Mouse (Mus musculus) retina, embryonic 14.5 days (tissue): Measurements from ENCODE around the gene Lrrc20.

Source experiments
- DNase-seq: peaks from one replicate; pipeline ENCODE4 v3.0.0-alpha.2; 2015; ENCODE audit warnings: low spot score

The Lrrc20 gene

DNA sequence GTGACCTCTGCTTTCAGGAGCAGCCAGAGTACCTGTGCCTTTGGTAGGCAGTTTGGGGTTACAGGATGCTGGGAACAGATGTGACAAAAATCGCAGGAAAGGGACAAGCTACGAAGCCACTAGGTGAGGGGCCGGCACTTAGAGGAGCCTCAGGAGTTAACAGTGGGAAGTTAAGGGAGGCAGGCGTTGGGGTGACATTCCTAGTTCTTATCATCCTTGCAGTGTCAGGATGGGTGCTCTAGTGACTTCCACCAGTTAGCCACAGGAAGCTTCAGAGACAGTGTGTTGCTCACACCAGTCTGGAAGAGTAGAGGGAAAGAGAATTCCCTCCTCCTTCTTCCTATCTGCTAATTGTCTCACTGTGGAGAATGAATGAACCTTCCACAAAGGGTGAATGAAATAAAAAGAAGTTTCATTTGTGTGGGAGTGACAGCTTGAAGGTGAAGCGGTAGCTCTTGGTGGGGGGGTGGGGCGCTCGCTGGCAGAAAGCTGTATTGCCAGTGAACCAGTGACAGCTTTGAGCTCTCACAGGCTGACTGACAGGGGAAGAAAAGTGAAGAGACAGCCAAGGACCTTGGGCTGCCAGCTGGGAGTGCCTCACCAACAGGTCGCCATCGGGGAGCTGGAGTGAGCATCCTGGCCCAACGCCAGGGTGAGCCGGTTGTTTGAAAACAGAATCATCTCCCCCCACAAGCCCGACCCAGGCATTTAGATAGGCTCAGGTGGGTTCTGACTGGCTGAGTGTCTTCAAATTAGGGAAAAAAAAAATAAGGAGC lies 41.9 kb downstream of the Lrrc20 start:
- DNase-seq = no peak

DNA sequence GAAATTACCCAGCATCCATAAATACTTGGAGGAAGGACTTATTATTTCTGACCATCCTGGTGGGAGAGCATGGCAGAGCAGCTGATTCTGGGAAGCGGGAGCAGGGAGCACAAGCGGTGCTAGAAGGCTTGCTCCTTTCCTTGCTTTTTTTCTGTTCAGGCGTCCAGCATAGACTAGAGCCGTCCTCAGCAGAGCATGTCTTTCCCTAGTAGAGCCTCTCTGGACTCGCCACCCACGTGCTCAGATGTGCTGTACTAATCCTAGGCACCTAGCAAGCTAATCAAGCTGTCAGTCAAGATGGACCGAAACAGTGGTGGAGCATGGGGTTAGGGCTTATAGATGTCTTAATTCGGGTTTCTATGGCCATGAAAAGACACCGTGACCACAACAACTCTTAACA lies 42.7 kb downstream of the Lrrc20 start:
- DNase-seq = no peak

DNA sequence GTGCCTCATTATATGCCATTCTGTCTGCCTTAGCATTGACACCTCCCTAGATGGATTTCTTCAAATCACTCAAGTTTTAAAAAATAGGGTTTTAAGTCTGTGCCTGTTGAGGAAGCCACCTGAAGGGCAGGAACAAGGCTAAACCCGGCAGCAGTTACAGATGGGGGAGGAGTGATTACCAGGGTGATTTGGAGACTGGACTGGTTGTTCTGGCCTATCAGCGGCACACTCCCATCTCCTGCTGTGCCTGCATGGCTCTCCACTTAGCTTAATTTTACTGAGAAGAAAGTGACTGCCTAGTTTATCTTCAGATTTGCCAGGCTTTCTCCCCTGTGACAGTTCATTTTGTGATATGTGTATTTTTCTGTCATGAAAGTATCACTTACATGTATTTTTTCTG lies 43.9 kb downstream of the Lrrc20 start:
- no peak for DNase-seq

DNA sequence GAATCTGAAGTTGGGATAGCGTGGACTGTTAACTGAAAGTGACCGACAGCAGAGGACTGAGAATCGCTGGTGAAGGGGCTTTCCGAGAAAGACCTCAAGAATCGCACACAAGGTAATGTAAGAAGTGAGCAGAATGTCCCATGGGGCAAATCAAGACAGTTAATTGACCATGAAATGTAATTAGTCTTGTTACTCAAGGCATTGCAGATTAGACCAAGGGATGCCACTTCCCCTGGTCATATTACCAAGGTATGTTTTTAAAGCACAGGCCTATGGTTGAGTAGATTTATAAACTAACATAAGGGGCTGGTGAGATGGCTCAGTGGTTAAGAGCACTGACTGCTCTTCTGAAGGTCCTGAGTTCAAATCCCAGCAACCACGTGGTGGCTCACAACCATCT lies 45.1 kb downstream of the Lrrc20 start:
- DNase-seq = no peak

DNA sequence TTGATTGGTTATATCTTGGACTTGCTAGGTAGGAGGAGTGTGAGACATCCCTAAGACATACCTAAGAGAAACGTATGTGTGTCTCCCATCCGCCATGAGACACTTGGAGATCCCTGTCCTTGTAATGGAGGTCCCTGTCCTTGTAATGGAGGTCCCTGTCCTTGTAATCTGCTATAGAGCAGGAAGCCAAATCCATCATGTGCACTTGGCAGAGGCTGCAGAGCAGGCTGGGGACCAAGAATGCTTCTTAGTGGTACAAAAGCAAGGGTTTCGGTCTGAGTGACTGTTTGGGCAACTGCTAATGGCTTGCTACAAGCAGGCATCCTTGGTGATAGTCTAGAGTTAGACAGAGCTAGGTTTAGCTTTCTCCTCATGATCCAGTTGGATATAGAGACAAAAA lies 55.3 kb downstream of the Lrrc20 start:
- DNase-seq = no peak

DNA sequence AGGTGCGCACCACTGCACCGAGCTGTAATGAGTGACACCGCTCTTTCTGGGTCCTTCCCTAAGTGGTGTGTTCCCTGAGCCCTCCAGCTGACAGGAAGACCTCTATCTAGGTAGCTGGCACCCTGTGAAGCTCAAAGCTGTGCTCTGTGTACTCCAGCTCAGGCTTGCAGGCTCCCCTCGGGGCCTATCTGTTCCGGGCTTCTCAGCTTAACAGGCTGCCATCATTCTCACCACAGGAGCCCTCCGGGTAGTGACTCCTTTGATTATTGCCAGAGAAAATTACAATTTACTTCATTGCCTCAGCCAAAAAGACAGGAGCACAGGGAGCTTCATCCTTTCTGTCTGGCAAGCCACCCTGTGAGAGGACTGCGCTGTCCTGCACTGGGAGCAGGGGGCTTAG lies 57.7 kb downstream of the Lrrc20 start:
- DNase-seq = no peak

DNA sequence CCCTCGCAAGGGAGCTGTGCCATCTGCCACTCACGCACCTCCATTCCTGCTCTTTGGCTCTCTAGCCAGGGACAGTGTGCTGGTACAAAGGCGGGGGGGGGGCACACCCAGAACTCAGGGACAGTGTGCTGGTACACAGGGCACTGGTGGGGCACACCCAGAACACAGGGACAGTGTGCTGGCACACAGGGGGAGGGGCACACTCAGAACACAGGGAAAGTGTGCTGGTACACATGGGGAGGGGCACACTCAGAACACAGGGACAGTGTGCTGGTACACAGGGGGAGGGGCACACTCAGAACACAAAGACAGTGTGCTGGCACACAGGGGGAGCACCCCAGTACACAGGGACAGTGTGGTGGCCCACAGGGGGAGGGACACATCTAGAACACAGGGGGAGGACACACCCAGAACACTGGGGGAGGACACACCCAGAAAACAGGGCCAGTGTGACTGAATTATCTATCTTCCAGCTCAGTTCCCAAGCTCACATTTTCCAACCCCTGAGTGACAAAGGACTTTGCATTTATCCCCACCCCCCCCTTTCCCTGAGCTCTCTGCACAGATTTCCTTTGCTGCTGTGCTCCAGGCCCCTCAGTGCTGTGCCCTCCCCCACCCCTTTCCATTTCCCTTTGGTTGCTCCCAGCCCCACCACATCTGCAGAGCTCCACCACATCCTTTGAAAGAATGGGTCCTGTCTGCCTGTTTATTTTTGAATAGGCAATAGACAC lies 58.9 kb downstream of the Lrrc20 start:
- DNase-seq = peak; percentile 15

DNA sequence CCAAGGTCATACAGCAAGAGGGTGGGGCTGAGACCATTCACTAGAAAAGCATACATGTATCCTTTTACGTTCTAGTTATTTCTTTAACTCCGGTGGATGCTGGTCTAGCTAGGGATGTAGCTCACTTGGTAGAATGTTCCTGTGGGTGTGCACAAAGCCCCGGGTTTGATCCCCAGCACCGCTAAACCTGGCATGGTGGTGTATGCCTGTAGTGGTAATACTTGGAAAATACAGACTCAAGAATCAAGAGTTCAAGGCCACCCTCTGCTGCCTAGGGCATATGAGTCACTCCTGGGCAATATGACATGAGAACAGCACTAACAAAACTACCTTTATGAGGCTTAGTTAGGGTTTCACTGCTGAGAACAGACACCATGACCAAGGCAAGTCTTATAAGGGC lies 59.8 kb downstream of the Lrrc20 start:
- DNase-seq = no peak

DNA sequence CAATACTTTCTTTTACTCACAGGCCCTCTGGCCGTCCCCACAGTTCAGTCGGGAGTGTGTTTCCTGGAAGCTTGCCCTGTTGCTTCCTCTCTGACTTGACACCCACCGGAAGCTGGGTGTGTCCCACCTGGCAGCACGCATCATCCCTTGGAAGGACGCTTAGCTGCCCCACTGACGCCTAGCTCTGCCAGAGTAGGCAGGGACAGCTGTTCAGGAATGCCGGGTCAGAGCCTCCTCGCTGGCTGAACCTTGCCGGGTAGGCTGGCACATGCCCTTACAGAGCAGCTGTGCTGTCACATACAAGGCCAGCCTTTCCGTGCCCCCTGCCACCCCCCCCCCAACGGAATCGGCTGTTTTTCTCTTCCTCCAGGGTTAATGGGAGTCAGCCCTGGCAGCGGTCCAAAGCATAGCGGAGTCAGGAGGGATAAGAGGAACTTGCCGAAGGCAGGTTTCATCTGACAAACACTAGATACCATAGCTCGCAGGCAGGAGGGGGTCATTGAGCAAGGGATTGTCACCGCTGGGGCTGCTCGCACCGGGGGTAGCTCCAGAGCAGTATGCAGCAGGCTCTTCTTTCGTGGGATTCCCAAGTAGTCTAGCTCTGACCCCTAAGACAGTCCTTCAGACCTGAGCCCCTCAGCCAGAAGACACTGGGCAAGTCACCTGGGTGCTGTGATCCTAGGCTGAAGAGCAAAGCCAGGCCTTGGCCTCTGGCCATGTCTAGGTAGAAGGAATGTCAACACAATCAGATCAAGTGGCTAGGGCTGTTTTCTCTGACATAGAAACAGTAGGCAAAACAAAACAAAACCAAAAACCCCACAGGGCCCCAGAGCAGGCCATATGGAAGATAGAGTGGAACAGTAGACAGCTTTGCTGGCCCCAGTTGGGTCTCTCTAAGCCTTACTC lies 60.8 kb downstream of the Lrrc20 start:
- DNase-seq = no peak

DNA sequence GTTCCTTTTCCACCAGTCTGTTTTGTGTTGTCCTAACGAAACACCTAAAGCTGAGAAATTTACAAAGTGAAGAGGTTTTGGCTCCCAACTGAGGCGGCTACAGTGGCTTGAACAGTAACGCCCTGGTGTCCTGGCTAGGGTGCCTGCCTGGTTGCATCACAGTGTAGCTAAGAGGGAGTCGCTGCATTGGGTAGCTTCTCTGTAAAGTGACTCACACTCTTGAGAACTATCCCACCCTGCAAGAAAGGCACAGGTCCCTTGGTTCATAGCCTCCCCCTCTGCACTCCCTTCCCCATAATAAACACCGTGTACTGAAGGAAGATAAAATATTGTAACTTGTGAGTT lies 61.4 kb downstream of the Lrrc20 start:
- DNase-seq = no peak

DNA sequence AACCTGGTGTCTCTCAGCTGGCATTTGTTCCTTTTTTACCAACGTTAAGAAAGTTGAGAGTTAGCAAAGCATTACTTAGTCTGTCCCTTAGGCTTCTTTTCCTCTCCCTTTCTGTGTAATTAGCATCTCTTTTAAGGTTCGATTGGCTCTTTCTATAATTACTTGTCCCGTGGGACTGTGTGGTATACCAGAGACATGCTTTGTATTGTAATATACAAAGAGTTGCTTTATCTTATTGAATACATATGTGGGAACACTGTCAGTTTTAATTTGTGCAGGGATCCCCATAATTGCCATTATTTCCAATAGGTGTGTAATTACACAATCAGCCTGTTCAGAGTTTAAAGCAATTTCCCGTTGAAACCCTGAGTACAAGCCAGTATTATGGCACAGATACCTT lies 62.8 kb downstream of the Lrrc20 start:
- DNase-seq = no peak

DNA sequence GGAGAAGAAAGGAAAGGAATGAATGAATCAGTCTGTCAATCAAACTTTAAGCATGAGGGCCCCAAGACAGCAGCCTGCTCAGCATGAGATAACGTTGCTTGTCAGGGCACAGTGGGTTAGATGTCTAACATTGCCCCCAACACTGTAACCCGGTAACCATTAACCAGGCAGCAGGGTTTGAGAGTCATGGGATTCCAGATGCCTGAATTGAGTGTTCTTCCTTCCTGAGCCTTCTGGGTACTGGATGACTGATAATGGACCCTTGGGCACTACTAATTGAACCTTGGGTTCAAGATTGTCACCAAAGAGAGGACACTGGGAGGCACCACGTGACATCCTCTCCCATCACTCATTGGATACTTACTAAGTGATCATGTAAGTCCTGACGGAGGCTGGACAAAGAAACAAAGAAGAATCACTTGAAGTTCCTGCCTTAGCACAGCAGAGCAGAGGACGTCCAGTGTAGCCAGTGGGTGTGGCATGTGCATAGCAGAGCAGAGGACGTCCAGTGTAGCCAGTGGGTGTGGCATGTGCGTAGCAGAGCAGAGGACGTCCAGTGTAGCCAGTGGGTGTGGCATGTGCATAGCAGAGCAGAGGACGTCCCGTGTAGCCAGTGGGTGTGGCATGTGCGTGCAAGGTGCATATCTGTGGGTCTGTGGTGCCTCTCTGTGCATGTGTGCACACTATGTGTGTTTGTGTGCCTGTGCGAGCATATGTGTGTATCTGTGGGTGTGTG lies 68.7 kb downstream of the Lrrc20 start:
- DNase-seq = peak; percentile 20

DNA sequence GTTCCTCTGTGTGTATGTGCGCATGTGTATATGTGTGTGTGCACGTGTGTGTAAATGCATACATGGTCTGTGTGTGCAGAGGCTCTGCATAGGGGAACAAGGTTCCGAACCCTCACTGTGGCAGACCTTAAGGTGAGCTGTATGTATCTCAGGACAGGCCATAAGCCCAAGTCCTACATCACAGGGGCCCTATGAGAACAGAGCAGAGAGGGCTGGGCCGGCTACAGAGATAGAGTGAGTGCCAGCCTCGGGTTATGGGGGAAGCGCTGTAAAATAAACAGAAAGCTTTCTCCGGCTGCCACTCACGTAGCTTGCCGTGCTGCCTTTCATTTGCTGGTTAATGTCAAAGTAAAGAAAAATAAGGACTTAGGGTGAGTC lies 69.3 kb downstream of the Lrrc20 start:
- no peak for DNase-seq

DNA sequence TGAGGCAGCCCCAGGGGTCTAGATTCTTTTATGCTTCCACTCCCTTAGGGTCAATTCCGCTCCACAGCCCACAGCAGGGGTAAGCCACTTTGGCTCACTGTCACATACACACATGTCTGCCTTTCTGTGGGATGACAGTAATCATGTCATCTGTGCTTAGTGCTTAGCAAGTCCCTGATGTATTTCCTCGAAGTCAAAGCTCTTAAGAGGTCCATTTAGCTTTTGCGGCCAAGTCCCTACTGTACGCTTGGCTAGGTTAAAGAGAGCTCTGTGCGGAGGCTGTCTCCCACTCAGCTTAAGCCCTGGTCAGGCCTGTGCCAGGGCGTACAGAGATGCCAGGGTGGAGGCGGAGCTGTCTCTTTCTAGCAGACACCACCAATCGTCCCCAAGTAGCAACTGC lies 74.5 kb downstream of the Lrrc20 start:
- peak; percentile 78 for DNase-seq

DNA sequence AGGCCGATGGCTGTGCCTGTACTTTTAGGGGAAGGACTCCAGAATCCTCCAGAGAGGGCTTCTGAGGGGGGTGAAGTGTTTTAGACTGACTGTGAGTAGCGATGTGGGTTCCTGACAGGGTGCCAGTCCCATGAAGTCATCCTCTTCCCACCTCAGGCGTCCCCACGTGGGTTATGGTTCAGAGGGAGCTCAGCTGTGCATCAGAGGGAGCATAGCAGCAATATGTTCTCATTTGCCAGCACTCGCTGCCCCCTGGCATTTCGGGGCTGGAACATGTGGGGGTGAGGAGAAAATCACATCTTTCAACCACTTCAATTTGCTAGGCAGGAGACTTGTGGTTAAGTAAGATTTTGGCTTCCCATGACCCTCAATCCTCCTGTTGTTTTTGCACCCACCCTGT lies 79.6 kb downstream of the Lrrc20 start:
- no peak for DNase-seq

DNA sequence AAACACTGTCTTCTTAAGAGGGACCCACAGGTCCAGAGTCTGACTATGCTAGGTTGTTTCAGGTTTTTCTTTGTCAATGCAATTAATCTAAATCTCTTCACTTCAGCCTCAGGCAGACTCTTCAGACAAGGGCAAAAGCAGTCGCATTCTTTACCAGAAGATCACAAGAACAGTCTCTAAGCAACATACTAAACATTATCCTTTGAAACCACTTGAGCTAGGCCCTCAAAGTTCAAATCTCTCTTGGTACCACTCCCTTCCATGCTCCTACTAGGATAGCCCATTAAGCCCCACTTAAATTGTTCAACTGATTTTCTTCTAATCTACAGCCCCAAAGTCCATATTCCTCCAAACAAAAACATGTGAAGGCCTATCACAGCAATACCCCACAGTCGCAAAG lies 83.0 kb downstream of the Lrrc20 start:
- DNase-seq = no peak

DNA sequence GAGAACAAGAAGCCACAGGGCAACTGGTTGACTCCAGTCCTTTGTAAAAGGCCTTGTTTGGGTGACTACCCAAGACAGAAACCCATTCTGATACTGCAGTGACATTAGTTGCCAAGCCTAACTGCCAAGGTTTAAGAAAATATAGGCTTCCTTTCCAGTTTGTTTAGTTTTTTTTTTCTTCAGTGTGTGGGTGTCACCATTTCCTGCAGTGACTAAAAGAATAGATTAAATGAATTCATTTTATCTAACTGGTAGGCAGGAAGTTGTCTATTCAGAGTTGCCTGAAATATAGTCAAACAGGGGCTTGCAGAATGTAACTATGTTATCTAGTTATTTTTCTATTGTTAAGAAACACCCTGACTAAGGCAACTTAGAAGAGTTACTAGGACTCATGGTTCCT lies 83.9 kb downstream of the Lrrc20 start:
- DNase-seq = no peak

DNA sequence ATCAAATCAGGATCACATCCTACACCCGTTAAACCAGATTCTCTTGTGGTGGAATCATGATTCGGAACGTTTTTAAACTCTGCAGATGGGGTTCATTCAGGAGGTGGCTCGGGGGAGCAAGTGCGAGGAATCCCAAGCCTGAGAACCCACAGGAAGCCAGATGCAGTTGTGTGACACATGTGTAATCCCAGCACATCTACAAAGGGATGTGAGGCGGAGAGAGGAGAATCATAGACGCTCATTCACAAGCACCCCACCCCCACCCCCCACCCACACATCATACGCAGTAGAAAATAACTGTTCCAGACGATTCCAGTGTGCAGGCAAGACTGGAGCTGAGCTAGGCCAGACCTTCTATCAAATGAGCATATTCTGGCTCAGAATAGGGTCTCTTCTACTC lies 87.9 kb downstream of the Lrrc20 start:
- no peak for DNase-seq

DNA sequence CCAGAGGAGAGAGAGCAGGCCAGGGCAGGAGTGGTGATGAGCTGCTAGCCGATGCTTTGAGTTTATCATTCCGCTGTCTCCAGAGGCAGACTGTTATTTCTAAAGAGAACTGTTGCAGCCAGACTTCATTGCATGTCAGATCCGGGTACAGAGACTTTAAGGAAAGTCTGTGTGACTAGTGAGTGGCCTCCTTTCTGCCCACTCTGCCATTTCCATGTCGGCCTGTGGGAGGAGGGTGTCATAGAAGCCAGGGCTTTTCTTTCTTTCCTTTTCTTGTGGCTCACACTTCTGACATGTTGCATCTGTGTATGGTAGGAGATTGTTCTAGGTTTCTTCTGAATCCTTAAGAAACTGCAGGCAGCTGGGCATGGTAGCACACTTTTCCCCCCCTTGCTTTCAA lies 88.8 kb downstream of the Lrrc20 start:
- DNase-seq = no peak

DNA sequence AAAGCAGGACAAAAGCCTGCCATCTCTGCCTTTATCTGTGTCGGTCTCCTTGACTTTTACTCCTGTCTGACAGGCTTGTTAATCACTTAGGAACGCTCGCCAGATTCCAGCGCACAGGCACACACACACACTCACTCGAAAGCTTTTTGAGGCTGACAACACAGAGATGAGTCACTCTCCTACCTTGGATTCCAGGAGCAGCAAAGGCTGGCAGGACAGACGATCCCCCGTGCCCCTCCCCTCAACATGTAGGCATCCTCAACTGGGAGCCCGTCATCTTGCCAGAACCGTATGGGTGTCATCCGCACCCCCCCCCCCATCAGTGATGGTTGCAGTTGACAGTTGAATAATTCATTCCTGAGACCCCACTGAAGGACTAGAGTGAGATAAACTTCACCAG lies 94.6 kb downstream of the Lrrc20 start:
- DNase-seq = no peak

DNA sequence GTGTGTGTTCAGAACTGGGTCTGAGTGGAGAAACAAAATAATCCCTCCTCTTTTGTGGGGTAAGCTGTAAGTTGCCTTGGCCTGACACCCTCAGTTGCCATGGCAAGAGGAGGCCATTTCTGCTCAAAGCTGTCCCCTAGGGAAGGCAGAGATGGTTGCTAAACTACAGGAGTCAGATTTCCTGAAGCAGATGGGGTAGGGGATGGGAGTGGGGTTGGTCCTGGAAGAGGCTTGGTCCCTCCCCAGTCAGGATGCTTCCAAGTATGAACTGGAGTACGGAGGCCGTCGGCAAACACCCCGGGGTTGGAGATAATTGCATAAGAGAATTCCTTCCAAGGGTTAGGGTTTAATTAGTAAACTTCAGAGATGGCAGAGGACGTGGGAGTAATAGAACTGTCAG lies 96.5 kb downstream of the Lrrc20 start:
- peak; percentile 12 for DNase-seq

DNA sequence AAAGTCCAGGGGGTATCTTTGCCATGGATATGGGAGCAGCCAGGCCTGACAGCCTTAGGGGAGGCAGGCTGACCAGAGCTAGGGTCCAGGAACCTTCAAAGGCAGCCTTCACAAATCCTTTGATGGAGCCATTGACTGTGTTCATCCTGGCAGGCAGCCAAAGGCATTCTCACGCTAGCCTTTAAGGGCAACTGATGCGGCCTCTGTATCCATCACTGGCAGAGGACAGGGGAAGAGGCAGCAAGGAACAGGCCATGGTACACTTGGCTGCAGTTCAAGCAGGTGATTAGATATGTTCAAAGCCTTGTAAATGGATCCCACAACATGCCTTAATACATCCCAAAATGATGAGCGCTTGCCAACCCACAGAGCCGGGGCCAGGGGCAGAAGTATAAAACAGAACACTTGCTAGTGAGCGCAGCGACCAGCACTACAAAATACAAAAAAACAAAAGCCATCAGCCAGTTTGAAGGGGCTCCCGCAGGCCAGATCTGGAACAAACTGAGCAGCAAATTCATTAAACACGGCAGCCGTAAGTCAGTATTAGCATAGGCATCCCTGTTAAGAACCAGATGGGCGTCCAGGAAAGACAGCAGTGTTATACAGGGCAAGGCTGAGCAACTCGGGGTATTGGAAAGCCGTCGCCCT lies 100.6 kb downstream of the Lrrc20 start:
- no peak for DNase-seq
